Mouse (Mus musculus): Measurements from ENCODE around the gene Ccar1.
"Not testable (repeated sequence)": the region's sequence is repeated elsewhere in the genome, so short reads cannot be mapped to it uniquely, and the experiment has no call there.

Gene Ccar1

GRCm38 (mm10) chr10:62792177-62793090 is at the start of gene Ccar1:
Gene Ccar1, minus strand, starts transcription at chr10:62792286.
- DNase-seq, result peak; percentile 96 to 98

GRCm38 (mm10) chr10:62840687-62841086 is 48.6 kb upstream of the Ccar1 start:
- DNase-seq, result no peak

GRCm38 (mm10) chr10:62837987-62838386 is 45.9 kb upstream of the Ccar1 start:
- no peak for DNase-seq

GRCm38 (mm10) chr10:62832783-62833182 is 40.7 kb upstream of the Ccar1 start:
- DNase-seq, result no peak

- DNase-seq, result no peak
Observed at GRCm38 (mm10) chr10:62831546-62831945, 39.5 kb upstream of the Ccar1 start.

GRCm38 (mm10) chr10:62824474-62824873 is 32.4 kb upstream of the Ccar1 start:
- DNase-seq, result no peak

- DNase-seq, result no peak
Observed at GRCm38 (mm10) chr10:62823431-62823830, 31.3 kb upstream of the Ccar1 start.

- DNase-seq, result no peak
Observed at GRCm38 (mm10) chr10:62810010-62810409, 17.9 kb upstream of the Ccar1 start.

- DNase-seq, result no peak
Observed at GRCm38 (mm10) chr10:62808766-62809165, 16.7 kb upstream of the Ccar1 start.

GRCm38 (mm10) chr10:62808316-62808715 is 16.2 kb upstream of the Ccar1 start:
- no peak for DNase-seq

GRCm38 (mm10) chr10:62804106-62804505 is 12.0 kb upstream of the Ccar1 start:
- no peak for DNase-seq

- no peak for DNase-seq
Observed at GRCm38 (mm10) chr10:62803296-62803695, 11.2 kb upstream of the Ccar1 start.

GRCm38 (mm10) chr10:62794221-62794620 is 2.1 kb upstream of the Ccar1 start:
- no peak for DNase-seq

GRCm38 (mm10) chr10:62793091-62793453 is 986 bp upstream of the Ccar1 start:
- no peak for DNase-seq

- peak; percentile 29 to 30 for DNase-seq
Observed at GRCm38 (mm10) chr10:62791251-62792176, 572 bp downstream of the Ccar1 start.

- not testable (repeated sequence) for DNase-seq
Observed at GRCm38 (mm10) chr10:62781776-62782175, 10.3 kb downstream of the Ccar1 start.

- DNase-seq, result no peak
Observed at GRCm38 (mm10) chr10:62750781-62751180, 41.3 kb downstream of the Ccar1 start.

GRCm38 (mm10) chr10:62739961-62740737 is 51.9 kb downstream of the Ccar1 start:
- no peak for DNase-seq

GRCm38 (mm10) chr10:62736965-62737688 is 55.0 kb downstream of the Ccar1 start:
- no peak for DNase-seq

- DNase-seq, result no peak
Observed at GRCm38 (mm10) chr10:62730826-62731225, 61.3 kb downstream of the Ccar1 start.

- peak; percentile 28 to 36 for DNase-seq
Observed at GRCm38 (mm10) chr10:62725771-62726687, 66.1 kb downstream of the Ccar1 start, which contains the start of gene Stox1. Gene Stox1, minus strand, starts transcription at chr10:62726128.

All from thymus, adult 18-20 months (tissue).